Mouse (Mus musculus) liver, postnatal 0 days (tissue): ENCODE results near the gene Cuzd1. TPM values are rescaled to one million over a fixed set of nuclear protein-coding genes. Genes with fewer than 3 reads are reported as not detected.

Experiments used
- ATAC-seq: fragments of 200-750 bp; cut with Nextera tagmentation; 2 replicates; pipeline ENCODE4 v1.8.0; 2017; ENCODE audit warnings: mild to moderate bottlenecking, moderate library complexity
- DNase-seq: peaks from one replicate; pipeline ENCODE4 v3.0.0-alpha.2; 2016
- H3K27ac ChIP-seq: fragments of 300-500 bp; sonication (generic); 2 replicates; pipeline ENCODE4 v1.5.1; 2014; ENCODE audit warnings: antibody characterized with exemption, moderate library complexity, mild to moderate bottlenecking, low read depth
- H3K27me3 ChIP-seq: fragments of 300-500 bp; sonication (generic); 2 replicates; pipeline ENCODE4 v1.6.1; 2014; ENCODE audit warnings: low read length, control low read depth, mixed read lengths; ENCODE audit not compliant: insufficient read depth
- H3K36me3 ChIP-seq: fragments of 300-500 bp; sonication (generic); replicated peaks from 2 replicates; pipeline ENCODE4 v1.6.1; 2014; ENCODE audit warnings: mild to moderate bottlenecking, control low read depth, low read length, moderate library complexity, mixed read lengths; ENCODE audit not compliant: insufficient read depth
- H3K4me1 ChIP-seq: fragments of 300-500 bp; sonication (generic); 2 replicates; pipeline ENCODE4 v1.6.1; 2014; ENCODE audit warnings: antibody characterized with exemption, mild to moderate bottlenecking, control low read depth; ENCODE audit not compliant: insufficient read depth
- H3K4me2 ChIP-seq: fragments of 300-500 bp; sonication (generic); 2 replicates; pipeline ENCODE4 v1.6.1; 2014; ENCODE audit warnings: low read depth, mild to moderate bottlenecking, low read length, moderate library complexity, mixed read lengths
- H3K4me3 ChIP-seq: fragments of 300-500 bp; sonication (generic); 2 replicates; pipeline ENCODE4 v1.5.1; 2014; ENCODE audit warnings: low read depth, low read length
- H3K9ac ChIP-seq: fragments of 300-500 bp; sonication (generic); replicated peaks from 2 replicates; pipeline ENCODE4 v1.6.1; 2014; ENCODE audit warnings: mild to moderate bottlenecking, moderate library complexity
- H3K9me3 ChIP-seq: fragments of 300-500 bp; sonication (generic); 2 replicates; pipeline ENCODE4 v1.6.1; 2016; ENCODE audit warnings: mild to moderate bottlenecking, control low read depth, low read length, mixed read lengths
- CTCF ChIP-seq: sonication (generic); IDR thresholded peaks from 2 replicates; pipeline ENCODE4 v1.5.1; 2016; ENCODE audit warnings: antibody characterized with exemption, low read depth
- EP300 ChIP-seq: IDR thresholded peaks from 2 replicates; pipeline ENCODE4 v1.6.1; 2016; ENCODE audit warnings: antibody characterized with exemption, low read depth, mild to moderate bottlenecking
- whole genome bisulfite sequencing: fragments of 180-500 bp; shearing (Covaris S2); extraction: QIAGEN DNeasy Blood & Tissue Kit; methylation state at CpG from one replicate; pipeline ENCODE4 v1.1.7; 2014; ENCODE audit not compliant: insufficient replicate concordance; 5-methylcytosine and 5-hydroxymethylcytosine counted together
- polyA plus RNA-seq: library from polyadenylated mRNA; unstranded; fragments of >200 nt; fragmentation: Nextera tagmentation; extraction: Ambion mirVana; gene quantifications from 2 replicates; pipeline ENCODE4 v1.2.1, GENCODE M21; 2015

Gene Cuzd1
- polyA plus RNA-seq, result 0.05 TPM in 1 of 2 replicates, not detected in the other

- 65% methylated on average over 2 of the region's 2 CpGs for WGBS
- Histone ChIP-seq H3K4me3 (no peak within 1 kb of the TSS), H3K4me1 (no peaks in the 10 kb centered on the region), H3K27me3 (no peaks in the 10 kb centered on the region), H3K9ac (no peak within 1 kb of the TSS), H3K9me3 (no peaks in the 10 kb centered on the region), H3K27ac (no peak within 1 kb of the TSS), H3K36me3 (no peaks in the 10 kb centered on the region), H3K4me2 (no peak within 1 kb of the TSS)
- no peak for DNase-seq
- no peak for ATAC-seq
- TF ChIP-seq EP300 (no peak), CTCF (no peak)
Measured at GRCm38 (mm10) chr7:131322192-131322591, at the start of gene Cuzd1. Cuzd1 (minus strand) TSS chr7:131322292.

DNA sequence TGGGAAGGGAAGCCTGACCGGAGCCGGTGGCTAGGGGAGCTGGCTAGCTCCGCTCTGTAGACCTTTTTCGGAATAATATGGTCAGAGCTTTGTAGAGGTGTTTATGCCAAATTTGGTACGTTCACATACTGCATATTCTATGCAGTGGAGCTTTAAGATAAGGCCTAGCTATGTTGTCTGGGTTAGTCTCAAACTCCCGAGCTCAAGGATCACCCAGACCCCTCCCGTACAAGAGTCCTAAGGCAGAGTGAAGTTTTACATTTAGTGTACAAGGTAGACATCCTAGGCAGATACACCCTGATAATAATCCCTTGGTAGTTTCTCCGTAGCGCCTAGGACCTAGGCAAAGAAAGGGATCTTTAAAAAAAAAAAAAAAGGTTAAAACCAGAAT lies 49.4 kb upstream of the Cuzd1 start:
- TF ChIP-seq EP300, result no peak
- no peak for TF ChIP-seq CTCF
- ATAC-seq (no peak), DNase-seq (no peak)
- Histone ChIP-seq H3K4me1 (peaks cover 16% of the 10 kb centered on the region), H3K9ac (peak overlapping the region; percentile 84), H3K9me3 (no peaks in the 10 kb centered on the region), H3K36me3 (no peaks in the 10 kb centered on the region), H3K27ac (peak overlapping the region; percentile 90), H3K27me3 (no peaks in the 10 kb centered on the region), H3K4me2 (peak overlapping the region; percentile 91), H3K4me3 (peak overlapping the region; percentile 75)
- 8% methylated on average over 9 of the region's 9 CpGs for WGBS

GRCm38 (mm10) chr7:131370648-131371469 lies 48.8 kb upstream of the Cuzd1 start, which contains the start of gene Pstk:
Pstk (plus strand) TSS chr7:131371141.
- Histone ChIP-seq H3K4me1 (peaks cover 16% of the 10 kb centered on the region), H3K36me3 (no peaks in the 10 kb centered on the region), H3K9me3 (no peaks in the 10 kb centered on the region), H3K4me3 (peak within 1 kb of the TSS; percentile 75), H3K27me3 (no peaks in the 10 kb centered on the region), H3K4me2 (peak within 1 kb of the TSS; percentile 91), H3K27ac (peak within 1 kb of the TSS; percentile 90), H3K9ac (peak within 1 kb of the TSS; percentile 84)
- DNase-seq, result peak; percentile 90
- 4% methylated on average over 47 of the region's 47 CpGs for WGBS
- peak; percentile 96 for TF ChIP-seq CTCF
- no peak for TF ChIP-seq EP300
- ATAC-seq, result peak; percentile 95

- no peak for DNase-seq
- TF ChIP-seq EP300, result no peak
- TF ChIP-seq CTCF, result no peak
- Histone ChIP-seq H3K36me3 (peaks cover 3% of the 10 kb centered on the region; the same call in 1 of the 2 replicates), H3K27ac (no peak overlapping the region), H3K9me3 (no peaks in the 10 kb centered on the region), H3K9ac (no peak overlapping the region), H3K27me3 (no peaks in the 10 kb centered on the region), H3K4me3 (no peak overlapping the region), H3K4me1 (peaks cover 11% of the 10 kb centered on the region), H3K4me2 (no peak overlapping the region)
- no peak for ATAC-seq
- 83% methylated on average over 8 of the region's 8 CpGs for WGBS
Measured at GRCm38 (mm10) chr7:131364131-131364530, 42.0 kb upstream of the Cuzd1 start.

- Histone ChIP-seq H3K4me3 (peak within 1 kb of the TSS; percentile 93), H3K36me3 (peaks cover 15% of the 10 kb centered on the region), H3K9ac (peak within 1 kb of the TSS; percentile 96), H3K27ac (peak within 1 kb of the TSS; percentile 95), H3K27me3 (no peaks in the 10 kb centered on the region), H3K4me1 (peaks cover 11% of the 10 kb centered on the region), H3K9me3 (no peaks in the 10 kb centered on the region), H3K4me2 (peak within 1 kb of the TSS; percentile 98)
- under 1% methylated on average over 53 of the region's 55 CpGs for WGBS
- DNase-seq, result peak; percentile 93
- peak; percentile 98 for ATAC-seq
- TF ChIP-seq EP300 (no peak), CTCF (no peak)
Measured at GRCm38 (mm10) chr7:131362615-131363300, 40.7 kb upstream of the Cuzd1 start, which contains the start of gene 2310057M21Rik. 2310057M21Rik (minus strand) TSS chr7:131362759.

DNA sequence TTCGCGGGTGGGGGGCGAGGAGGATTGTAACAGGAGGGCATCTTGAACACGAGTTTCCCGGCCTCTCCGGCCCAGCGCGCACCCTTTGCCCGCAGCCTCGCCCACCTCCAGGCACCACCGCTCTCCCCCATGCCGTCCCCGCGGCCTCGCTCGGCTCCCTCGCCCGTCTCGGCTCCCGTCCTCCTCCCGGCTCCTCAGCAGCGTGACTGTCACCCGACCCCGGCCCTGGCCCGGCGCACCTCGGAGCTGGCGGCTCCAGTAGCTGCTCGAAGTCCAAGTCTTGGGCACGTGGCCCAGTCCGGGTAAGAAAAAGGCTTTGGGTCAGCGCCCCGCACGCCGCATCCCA lies 40.1 kb upstream of the Cuzd1 start:
- H3K27ac ChIP-seq, result peak overlapping the region; percentile 95
- peak overlapping the region; percentile 96 for H3K9ac ChIP-seq
- WGBS, result under 1% methylated on average over 29 of the region's 35 CpGs
- no peak for DNase-seq
- peak; percentile 74 for ATAC-seq
- no peaks in the 10 kb centered on the region for H3K27me3 ChIP-seq
- TF ChIP-seq EP300, result no peak
- no peak for TF ChIP-seq CTCF
- H3K4me2 ChIP-seq, result peak overlapping the region; percentile 98
- H3K36me3 ChIP-seq, result peaks cover 19% of the 10 kb centered on the region
- peaks cover 11% of the 10 kb centered on the region for H3K4me1 ChIP-seq
- H3K4me3 ChIP-seq, result peak overlapping the region; percentile 93
- H3K9me3 ChIP-seq, result no peaks in the 10 kb centered on the region
